Mouse (Mus musculus) gastrocnemius, adult 2 months (tissue): ENCODE results near the gene Tbc1d17. TPM values are rescaled to one million over a fixed set of nuclear protein-coding genes. Genes with fewer than 3 reads are reported as not detected.

ENCODE experiments used
- DNase-seq: peaks from one replicate; pipeline ENCODE4 v3.0.0; 2022
- H3K27ac ChIP-seq: fragments of 200-600 bp; 2 replicates; pipeline ENCODE4 v1.8.1; 2022; ENCODE audit warnings: mild to moderate bottlenecking
- H3K4me3 ChIP-seq: fragments of 200-600 bp; 2 replicates; pipeline ENCODE4 v1.8.1; 2022; ENCODE audit warnings: mild to moderate bottlenecking, moderate library complexity
- CTCF ChIP-seq: fragments of 200-600 bp; IDR thresholded peaks from 2 replicates; pipeline ENCODE4 v1.8.1; 2022; ENCODE audit warnings: antibody characterized with exemption, mild to moderate bottlenecking, moderate library complexity
- intact Hi-C: fragments of 180-260 bp; cut with DNase I; formaldehyde crosslinking; loops from one replicate; pipeline ENCODE4 v1.15.1; 2025
- total RNA-seq, 2 experiments: library from RNA; stranded (reverse); gene quantifications; 2 replicates each; pipeline ENCODE4 v1.2.3; 2021

Gene Tbc1d17
- total RNA-seq, 2 experiments from 2014 or later = 40.8 to 56.4 TPM

- H3K27ac ChIP-seq = peak overlapping the region; percentile 99
- peak; percentile 41 for DNase-seq
Measured at GRCm38 (mm10) chr7:44867010-44867702, 18.3 kb upstream of the Tbc1d17 start.

DNA sequence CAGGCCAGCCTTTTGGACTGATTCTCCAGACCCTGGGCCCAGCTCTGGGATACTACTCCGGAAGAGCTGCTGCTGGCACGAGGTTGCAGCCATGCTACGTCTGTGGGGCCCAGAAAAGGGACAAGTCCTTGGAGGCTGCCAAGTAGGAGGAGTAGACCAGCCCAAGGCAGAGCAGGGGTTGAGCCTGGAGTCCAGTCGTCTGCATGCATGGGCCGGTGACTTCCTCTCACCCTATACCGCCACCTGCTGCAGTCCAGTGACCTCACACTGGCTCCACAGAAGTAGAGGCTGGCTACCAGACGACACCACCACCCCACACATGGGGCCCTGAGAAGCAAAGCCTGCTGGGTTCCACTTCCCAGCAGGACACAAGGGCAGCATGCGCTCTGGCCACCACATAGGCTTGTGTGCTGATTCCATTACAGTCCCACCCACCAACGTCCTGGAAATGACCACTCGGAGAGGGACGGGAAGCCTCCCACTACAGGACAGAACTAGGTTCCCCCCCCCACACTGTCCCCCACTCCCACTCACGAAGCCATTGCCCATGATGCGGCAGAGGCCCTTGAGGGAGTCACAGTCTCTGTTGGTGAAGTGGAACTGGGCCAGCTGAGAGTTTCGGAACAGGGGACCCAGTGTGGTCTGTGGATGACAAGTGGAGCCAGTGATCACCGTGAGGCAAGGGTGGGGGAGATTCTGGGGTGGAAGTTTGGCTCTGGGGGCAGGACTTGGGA is 17.6 kb upstream of the Tbc1d17 start:
- peak; percentile 34; the same call in 1 of the 2 replicates for TF ChIP-seq CTCF
- peak; percentile 78 for DNase-seq
- Histone ChIP-seq H3K4me3 (peak overlapping the region; percentile 97), H3K27ac (peak overlapping the region; percentile 99)
- intact Hi-C loops = no loop called here

More at GRCm38 (mm10) chr7:44867010-44867702, 18.3 kb upstream of the Tbc1d17 start:
- no peak for TF ChIP-seq CTCF
- intact Hi-C loops = no loop called here
- H3K4me3 ChIP-seq = peak overlapping the region; percentile 97

DNA sequence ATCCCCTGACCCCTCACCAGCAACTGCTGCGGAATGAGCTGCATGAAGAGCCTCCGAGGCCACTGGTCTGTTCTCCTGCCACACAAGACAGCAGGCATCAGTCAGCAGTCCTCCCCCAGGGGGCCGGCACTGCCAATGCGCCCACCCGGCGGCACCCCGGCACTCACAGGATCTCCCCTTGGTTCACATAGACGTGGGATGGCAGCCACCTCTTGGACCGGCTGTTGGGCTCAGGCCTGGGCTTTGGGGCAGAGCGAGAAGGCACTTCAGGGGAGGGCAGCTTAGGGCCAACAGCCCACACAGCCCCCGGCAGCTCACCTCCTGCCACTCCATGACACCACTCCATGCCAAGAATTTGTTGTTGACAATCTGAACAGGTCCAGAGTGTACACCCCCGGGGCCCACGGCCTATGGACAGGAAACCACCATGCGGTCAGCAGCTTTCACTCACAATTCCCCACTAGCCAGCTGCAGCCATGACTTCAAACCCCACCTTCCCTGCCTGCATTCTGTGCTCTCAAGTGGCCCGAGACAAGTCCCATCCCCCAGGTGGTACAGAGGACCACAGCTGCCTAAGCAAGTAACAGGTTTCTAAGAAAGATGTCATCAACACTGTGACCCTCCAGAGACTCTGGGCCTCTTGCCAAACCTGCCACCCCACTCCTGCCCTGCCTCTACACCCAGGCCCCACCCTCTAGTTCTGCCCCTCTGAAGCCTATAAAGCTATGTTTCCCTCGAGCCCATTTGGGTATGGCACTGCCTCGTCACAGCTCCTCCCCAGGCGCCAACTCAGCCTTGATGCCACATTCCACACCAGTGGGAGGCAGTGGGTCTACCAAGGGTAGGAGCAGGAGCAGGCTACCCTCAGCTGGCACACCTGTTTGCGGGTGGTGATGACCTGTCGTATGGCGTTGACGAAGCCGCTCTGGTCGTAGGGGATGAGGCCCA is 16.0 kb upstream of the Tbc1d17 start:
- Histone ChIP-seq H3K27ac (peak overlapping the region; percentile 99), H3K4me3 (no peak overlapping the region)
- no peak for TF ChIP-seq CTCF
- DNase-seq = peak; percentile 46
- intact Hi-C loops = no loop called here

DNA sequence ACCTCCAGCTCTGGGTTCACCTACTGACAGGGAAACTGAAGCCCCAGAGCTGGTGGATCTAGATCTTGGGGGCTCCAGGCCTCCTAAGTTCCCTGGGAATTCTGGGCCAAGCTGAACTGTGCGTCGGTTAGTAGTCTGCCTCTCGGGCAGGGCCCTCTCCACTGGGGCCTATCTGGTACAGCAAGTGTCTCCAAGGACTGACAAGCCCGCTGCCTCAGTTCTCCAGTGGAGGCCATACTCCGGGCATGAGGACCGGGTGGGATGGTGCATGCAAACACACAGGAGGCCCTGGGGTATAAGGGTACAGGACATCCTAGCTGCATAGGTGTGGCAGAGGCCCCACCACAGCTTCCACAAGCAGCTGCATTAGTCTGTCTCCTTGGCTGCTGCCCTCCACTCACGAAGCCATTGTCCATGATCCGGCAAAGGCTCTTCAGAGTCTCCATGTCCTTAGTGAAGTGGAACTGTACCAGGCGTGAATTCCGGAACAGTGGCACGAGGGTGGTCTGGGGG is 15.2 kb upstream of the Tbc1d17 start:
- no peak for TF ChIP-seq CTCF
- Histone ChIP-seq H3K4me3 (no peak overlapping the region), H3K27ac (peak overlapping the region; percentile 99; the same call in 1 of the 2 replicates)
- peak; percentile 24 for DNase-seq
- intact Hi-C loops = no loop called here

DNA sequence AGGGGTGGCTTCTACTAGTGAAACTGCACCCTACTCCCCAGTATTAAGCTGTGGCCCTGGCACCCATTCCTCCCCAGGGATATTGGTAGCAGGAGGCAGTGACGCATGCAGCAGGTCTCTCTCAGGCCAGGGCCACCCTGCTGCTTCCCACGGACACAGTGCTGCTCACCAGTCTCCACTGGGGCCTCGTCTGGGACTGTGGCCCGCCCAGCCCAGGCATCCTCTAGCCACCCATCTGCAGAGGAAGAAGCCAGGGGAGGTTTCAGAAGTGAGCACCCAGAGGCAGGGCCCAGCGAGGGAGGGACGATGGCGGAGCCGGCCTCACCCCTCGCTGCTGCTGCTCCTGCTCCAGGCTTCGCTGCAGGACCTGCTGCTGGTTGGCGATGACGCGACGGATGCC is 14.3 kb upstream of the Tbc1d17 start:
- intact Hi-C loops = no loop called here
- Histone ChIP-seq H3K27ac (no peak overlapping the region), H3K4me3 (no peak overlapping the region)
- TF ChIP-seq CTCF = no peak
- DNase-seq = peak; percentile 22

GRCm38 (mm10) chr7:44862434-44862833 is 13.6 kb upstream of the Tbc1d17 start:
- peak; percentile 36 for DNase-seq
- intact Hi-C loops = no loop called here
- H3K4me3 ChIP-seq = no peak overlapping the region
- H3K27ac ChIP-seq = no peak overlapping the region
- TF ChIP-seq CTCF = no peak

DNA sequence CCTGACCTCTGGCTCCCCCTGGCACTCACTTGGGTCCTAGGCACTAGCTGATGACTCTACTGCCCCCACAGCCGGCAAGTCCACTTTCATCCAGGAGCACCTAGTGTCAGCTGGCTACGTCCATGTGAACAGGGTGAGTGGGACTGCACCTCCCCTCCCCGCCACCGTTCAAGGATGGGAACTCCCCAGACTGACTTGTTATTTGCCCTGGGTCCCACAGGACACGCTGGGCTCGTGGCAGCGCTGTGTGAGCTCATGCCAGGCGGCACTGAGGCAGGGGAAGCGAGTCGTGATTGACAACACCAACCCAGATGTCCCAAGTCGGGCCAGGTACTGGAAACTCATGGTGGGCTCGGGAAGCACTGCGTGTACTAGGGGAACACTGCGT is 12.5 kb upstream of the Tbc1d17 start:
- intact Hi-C loops = no loop called here
- Histone ChIP-seq H3K27ac (peak overlapping the region; percentile 40; the same call in 1 of the 2 replicates), H3K4me3 (no peak overlapping the region)
- DNase-seq = peak; percentile 32
- TF ChIP-seq CTCF = no peak

DNA sequence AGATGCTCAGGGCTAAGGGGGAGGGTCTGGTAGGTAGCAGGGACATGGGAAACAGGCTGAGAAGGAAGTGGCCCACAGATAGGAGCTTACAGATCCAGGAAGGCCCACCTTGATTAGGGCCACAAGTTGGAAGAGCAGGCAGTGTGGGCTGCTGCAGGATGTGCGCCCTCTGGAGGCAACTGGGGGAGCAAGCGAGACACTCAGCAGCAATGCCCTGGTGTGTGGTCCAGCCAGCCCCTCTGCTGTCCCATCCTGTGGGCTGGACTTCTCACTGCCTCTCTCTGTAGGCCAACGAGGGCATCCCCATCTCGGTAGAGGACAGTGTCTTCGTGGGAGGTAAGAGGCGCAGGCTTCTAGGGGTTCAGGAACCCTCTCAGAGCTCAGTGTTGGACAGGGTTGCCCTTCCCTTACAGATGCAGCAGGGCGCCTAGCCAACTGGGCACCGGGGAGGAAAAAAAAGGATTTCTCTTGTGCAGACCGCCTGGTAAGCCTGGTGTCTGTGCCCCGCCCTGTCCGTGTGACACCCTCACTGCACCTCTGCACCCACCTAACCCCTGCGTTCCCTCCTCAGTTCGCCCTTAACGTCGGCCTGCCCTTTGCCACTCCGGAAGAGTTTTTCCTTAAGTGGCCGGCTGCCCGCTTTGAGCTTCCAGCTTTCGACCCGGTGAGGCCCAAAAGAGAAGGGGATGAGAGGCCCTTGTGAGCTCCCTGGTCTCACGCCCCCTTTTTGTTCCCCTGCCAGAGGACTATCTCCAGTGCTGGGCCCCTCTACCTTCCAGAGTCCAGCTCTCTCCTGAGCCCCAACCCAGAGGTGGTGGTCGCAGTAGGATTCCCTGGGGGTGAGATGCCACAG is 11.9 kb upstream of the Tbc1d17 start:
- peak; percentile 93; the same call in 1 of the 2 replicates for TF ChIP-seq CTCF
- peak; percentile 83 for DNase-seq
- no peak overlapping the region for H3K4me3 ChIP-seq
- peak overlapping the region; percentile 40; the same call in 1 of the 2 replicates for H3K27ac ChIP-seq
- intact Hi-C loops = no loop called here

GRCm38 (mm10) chr7:44859896-44860295 is 11.0 kb upstream of the Tbc1d17 start:
- peak; percentile 41 for DNase-seq
- H3K4me3 ChIP-seq = no peak overlapping the region
- intact Hi-C loops = no loop called here
- no peak for TF ChIP-seq CTCF
- H3K27ac ChIP-seq = no peak overlapping the region

- TF ChIP-seq CTCF = no peak
- DNase-seq = peak; percentile 46
- intact Hi-C loops = no loop called here
- peak overlapping the region; percentile 92 for H3K27ac ChIP-seq
- peak overlapping the region; percentile 98 for H3K4me3 ChIP-seq
Measured at GRCm38 (mm10) chr7:44857905-44858304, 9.0 kb upstream of the Tbc1d17 start.

DNA sequence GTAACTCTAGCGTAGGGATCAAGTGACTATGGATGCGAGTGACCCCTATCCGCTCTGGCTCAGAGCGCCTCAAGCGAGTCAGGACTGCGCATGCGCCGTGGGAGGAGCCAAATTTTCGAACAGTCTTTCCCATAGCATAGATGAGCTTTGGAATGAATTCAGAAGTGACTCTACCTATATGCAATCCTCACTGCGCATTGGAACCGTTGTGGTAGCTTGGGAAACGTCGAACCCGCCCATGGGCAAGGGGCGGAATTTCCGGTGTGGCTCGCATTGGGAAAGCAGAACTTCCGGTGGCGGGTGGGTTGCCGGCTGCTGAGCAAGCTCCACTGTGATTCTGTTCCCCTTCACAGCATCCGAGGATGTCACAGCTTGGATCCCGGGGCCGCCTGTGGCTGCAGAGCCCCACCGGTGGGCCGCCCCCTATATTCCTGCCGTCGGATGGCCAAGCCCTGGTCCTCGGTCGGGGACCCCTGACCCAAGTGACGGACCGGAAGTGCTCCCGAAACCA is 8.2 kb upstream of the Tbc1d17 start, which contains the start of gene Pnkp:
Gene Pnkp (plus strand): TSS at position 98 of the 511 bp plus-strand sequence.
- Histone ChIP-seq H3K4me3 (peak within 1 kb of the TSS; percentile 98), H3K27ac (peak within 1 kb of the TSS; percentile 92)
- intact Hi-C loops = no loop called here
- DNase-seq = peak; percentile 87
- no peak; the same call in 1 of the 2 replicates for TF ChIP-seq CTCF
